1 mouse cellular context compared by ENCODE assay signal in genomic region chr1:33883102-33883839, GRCm38 (mm10).
TF ChIP-seq lines count a peak whose summit lies in the region.

No protein-coding gene starts in this region.

TF ChIP-seq in CH12.LX, 34 proteins besides CTCF, POLR2A, EP300 and RAD21 (continued from another document):
- TF ChIP-seq SIN3A (IDR thresholded peaks at IDR 0.05; ENCODE audit: low read length) (peak; percentile 83), KAT2A (IDR thresholded peaks at IDR 0.05; ENCODE audit: insufficient replicate concordance, low read length) (no peak), CHD2 (IDR thresholded peaks at IDR 0.05; ENCODE audit: low read length) (peak; percentile 55; the same call in 1 of the 2 replicates), USF1 (IDR thresholded peaks at IDR 0.05; ENCODE audit: low read depth, low read length) (no peak), TCF12 (IDR thresholded peaks at IDR 0.05; ENCODE audit: low read depth, low read length) (peak; percentile 49; the same call in 1 of the 2 replicates), PAX5 (IDR thresholded peaks at IDR 0.05; ENCODE audit: low read length) (no peak), JUND (conservative IDR thresholded peaks at IDR 0.05; ENCODE audit: low read depth, low read length) (peak; percentile 90), ETS1 (conservative IDR thresholded peaks at IDR 0.05; ENCODE audit: low read depth, low read length) (peak; percentile 87), ZC3H11A (IDR thresholded peaks at IDR 0.05; ENCODE audit: low read depth, low read length) (no peak)
